Mouse (Mus musculus) gastrocnemius, adult 18-20 months (tissue): ENCODE data around the gene Ceacam5. TPM values are rescaled to one million over a fixed set of nuclear protein-coding genes. Genes with fewer than 3 reads are reported as not detected.

Source experiments
- DNase-seq: peaks from one replicate; pipeline ENCODE4 v3.0.0; 2021; ENCODE audit warnings: low spot score
- long read RNA-seq, 2 experiments: library from polyadenylated mRNA; stranded (forward); transcript quantifications; one replicate each; pipeline ENCODE4 v2.0.0; 2021
- total RNA-seq, 2 experiments: library from RNA; stranded (reverse); gene quantifications; 2 replicates each; pipeline ENCODE4 v1.2.3; 2021

Gene Ceacam5
- total RNA-seq = not detected
- long read RNA-seq, experiment 1 = 0 reads
- long read RNA-seq, experiment 2 = 0 reads

GRCm38 (mm10) chr7:17712938-17713337, at the start of gene Ceacam5:
Gene Ceacam5 (plus strand): TSS chr7:17713238.
- no peak for DNase-seq

Other genes starting within 250 kb of the Ceacam5 start
- not detected for gene Ceacam14, start 99.4 kb downstream of the Ceacam5 start, total RNA-seq
- gene Gm5155, start 158.5 kb downstream of the Ceacam5 start, total RNA-seq = not detected